Mouse (Mus musculus) forebrain, embryonic 14.5 days (tissue): ENCODE results near the gene Vmn1r101. TPM values are rescaled to one million over a fixed set of nuclear protein-coding genes. Genes with fewer than 3 reads are reported as not detected.
"Not testable (repeated sequence)": the region's sequence is repeated elsewhere in the genome, so short reads cannot be mapped to it uniquely, and the experiment has no call there.

Experiments used
- ATAC-seq: fragments of 200-750 bp; cut with Nextera tagmentation; 2 replicates; pipeline ENCODE4 v1.8.0; 2017; ENCODE audit warnings: mild to moderate bottlenecking, moderate library complexity
- DNase-seq: peaks from one replicate; pipeline ENCODE4 v3.0.0-alpha.2; 2015; ENCODE audit warnings: low spot score
- H3K27ac ChIP-seq: fragments of 300-500 bp; sonication (generic); 2 replicates; pipeline ENCODE4 v1.5.1; 2014; ENCODE audit warnings: low read depth, mild to moderate bottlenecking, control low read depth, low read length, moderate library complexity
- H3K27me3 ChIP-seq: fragments of 300-500 bp; sonication (generic); replicated peaks from 2 replicates; pipeline ENCODE4 v1.6.1; 2014; ENCODE audit warnings: low read length, control low read depth, mixed read lengths; ENCODE audit not compliant: control insufficient read depth, insufficient read depth
- H3K36me3 ChIP-seq: fragments of 300-500 bp; sonication (generic); 2 replicates; pipeline ENCODE4 v1.6.1; 2014; ENCODE audit warnings: low read length, control low read depth; ENCODE audit not compliant: control insufficient read depth, insufficient read depth
- H3K4me1 ChIP-seq: fragments of 300-500 bp; sonication (generic); 2 replicates; pipeline ENCODE4 v1.6.1; 2014; ENCODE audit warnings: antibody characterized with exemption, low read length, control low read depth; ENCODE audit not compliant: control insufficient read depth, insufficient read depth
- H3K4me2 ChIP-seq: fragments of 300-500 bp; sonication (generic); 2 replicates; pipeline ENCODE4 v1.6.1; 2014; ENCODE audit warnings: mild to moderate bottlenecking, control low read depth, low read length
- H3K4me3 ChIP-seq: fragments of 300-500 bp; sonication (generic); 2 replicates; pipeline ENCODE4 v1.5.1; 2014; ENCODE audit warnings: low read depth, low read length, control low read depth
- H3K9ac ChIP-seq: fragments of 300-500 bp; sonication (generic); 2 replicates; pipeline ENCODE4 v1.6.1; 2014; ENCODE audit warnings: mild to moderate bottlenecking, low read length, control low read depth, moderate library complexity
- H3K9me3 ChIP-seq: fragments of 300-500 bp; sonication (generic); replicated peaks from 2 replicates; pipeline ENCODE4 v1.6.1; 2016; ENCODE audit warnings: low read length, control low read depth, mixed read lengths; ENCODE audit not compliant: control insufficient read depth
- WGBS: fragments of 180-500 bp; shearing (Covaris S2); extraction: QIAGEN DNeasy Blood & Tissue Kit; methylation state at CpG from one replicate; pipeline ENCODE4 v1.1.7; 2014; 5-methylcytosine and 5-hydroxymethylcytosine counted together
- polyA plus RNA-seq: library from polyadenylated mRNA; unstranded; fragments of >200 nt; fragmentation: Nextera tagmentation; extraction: Ambion mirVana; gene quantifications from 2 replicates; pipeline ENCODE4 v1.2.1, GENCODE M21; 2014

Gene Vmn1r101
- not detected in 2 replicates for polyA plus RNA-seq

DNA sequence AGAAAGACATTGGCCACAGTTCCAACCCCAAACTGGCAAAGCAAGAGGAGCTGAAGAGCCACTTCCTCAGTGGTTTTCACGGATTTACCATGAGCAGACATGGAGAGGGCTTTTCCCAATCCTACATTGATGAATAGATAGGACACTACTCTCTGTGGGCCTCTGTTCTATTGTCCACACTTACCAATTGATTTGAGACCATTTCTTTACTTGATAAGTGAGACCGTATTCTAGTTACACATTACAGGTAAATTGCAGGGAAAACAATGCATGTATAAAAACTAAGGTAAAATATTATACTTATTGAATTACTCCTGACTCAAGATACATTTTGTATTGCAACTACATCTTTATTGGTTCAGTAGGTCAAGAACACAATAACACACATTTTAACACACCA, at the start of gene Vmn1r101:
Vmn1r101 (minus strand) TSS at position 101 of the 400 bp plus-strand sequence.
- not testable (repeated sequence) for H3K27me3 ChIP-seq, DNase-seq, H3K27ac ChIP-seq, H3K4me2 ChIP-seq, H3K4me1 ChIP-seq, H3K9me3 ChIP-seq, H3K36me3 ChIP-seq, H3K9ac ChIP-seq, ATAC-seq, H3K4me3 ChIP-seq
- WGBS = no CpG with 5 or more reads among the region's 2 CpGs

GRCm38 (mm10) chr7:20474825-20475224, 32.4 kb upstream of the Vmn1r101 start, which contains the start of gene Gm10670:
Gm10670 (minus strand) TSS chr7:20474925.
- H3K36me3 ChIP-seq, DNase-seq, H3K4me2 ChIP-seq, H3K9me3 ChIP-seq, H3K27ac ChIP-seq, H3K27me3 ChIP-seq, ATAC-seq, H3K9ac ChIP-seq, H3K4me1 ChIP-seq, H3K4me3 ChIP-seq: not testable (repeated sequence)
- no CpG with 5 or more reads among the region's 5 CpGs for WGBS

GRCm38 (mm10) chr7:20417642-20418041, 24.8 kb downstream of the Vmn1r101 start, which contains the start of gene Vmn1r100:
Vmn1r100 (plus strand) TSS chr7:20417942.
- not testable (repeated sequence) for H3K27ac ChIP-seq, H3K9ac ChIP-seq, ATAC-seq, H3K4me1 ChIP-seq, H3K27me3 ChIP-seq, H3K9me3 ChIP-seq, H3K4me2 ChIP-seq, H3K4me3 ChIP-seq, H3K36me3 ChIP-seq, DNase-seq
- WGBS = no CpG with 5 or more reads among the region's 3 CpGs

Other genes with a start within 250 kb of the Vmn1r101 start
- gene Vmn1r95, start 248.9 kb downstream of the Vmn1r101 start, polyA plus RNA-seq = not detected in 2 replicates
- not detected in 2 replicates for gene Gm6164, start 237.0 kb downstream of the Vmn1r101 start, polyA plus RNA-seq
- gene Gm4498, start 208.8 kb downstream of the Vmn1r101 start, polyA plus RNA-seq = not detected in 2 replicates
- gene Gm5890, start 179.8 kb downstream of the Vmn1r101 start, polyA plus RNA-seq = not detected in 2 replicates
- not detected in 2 replicates for gene Gm4133, start 108.5 kb downstream of the Vmn1r101 start, polyA plus RNA-seq
- not detected in 2 replicates for gene Gm5728, start 67.2 kb downstream of the Vmn1r101 start, polyA plus RNA-seq
- not detected in 2 replicates for gene Vmn1r100, start 24.7 kb downstream of the Vmn1r101 start, polyA plus RNA-seq
- gene Gm10670, start 32.3 kb upstream of the Vmn1r101 start, polyA plus RNA-seq = not detected in 2 replicates
- gene Vmn1r103, start 67.9 kb upstream of the Vmn1r101 start, polyA plus RNA-seq = not detected in 2 replicates
- gene Vmn1r104, start 91.2 kb upstream of the Vmn1r101 start, polyA plus RNA-seq = not detected in 2 replicates
- gene Gm5726, start 103.2 kb upstream of the Vmn1r101 start, polyA plus RNA-seq = not detected in 2 replicates
- gene Gm4141, start 133.6 kb upstream of the Vmn1r101 start, polyA plus RNA-seq = not detected in 2 replicates
- gene Gm4513, start 156.4 kb upstream of the Vmn1r101 start, polyA plus RNA-seq = not detected in 2 replicates
- gene Vmn1r107, start 226.3 kb upstream of the Vmn1r101 start, polyA plus RNA-seq = not detected in 2 replicates